8 mouse cellular contexts compared by ENCODE assay signal in the genomic region with DNA sequence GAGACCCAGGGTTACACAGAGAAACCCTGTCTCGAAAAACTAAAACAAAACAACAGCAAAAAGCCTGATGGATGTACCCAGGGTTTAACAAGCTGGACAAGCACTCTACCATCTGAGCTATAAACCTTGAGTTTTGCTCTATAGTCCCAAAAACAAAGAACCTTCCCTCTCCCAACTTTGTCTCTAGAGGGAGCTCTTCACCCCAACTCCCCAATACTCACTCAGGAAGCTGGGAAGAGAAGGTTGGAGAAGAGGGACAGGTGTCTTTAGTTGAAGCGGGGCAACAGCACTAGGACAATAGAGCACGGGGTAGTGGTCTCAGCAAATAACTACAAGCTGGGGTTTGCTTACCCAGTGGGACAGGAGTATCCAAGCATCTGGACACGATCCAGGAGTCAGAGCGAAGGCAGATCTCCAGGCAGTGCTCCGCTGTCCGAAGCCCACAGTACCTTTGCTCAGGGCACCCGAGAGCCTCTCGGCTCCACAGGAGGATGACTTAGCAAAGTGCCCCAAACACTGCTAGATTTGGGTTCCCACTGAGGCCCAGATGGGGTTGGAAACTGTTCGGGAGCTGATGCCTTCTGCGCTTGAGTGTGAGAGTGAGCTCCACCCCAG. TPM values are rescaled to one million over a fixed set of nuclear protein-coding genes. Genes with fewer than 3 reads are reported as not detected.
A peak's percentile ranks its signal among the peaks of the same experiment; 100 is the strongest.
DNase-seq lines count a peak whose midpoint lies in the region; ATAC-seq and TF ChIP-seq lines count a peak whose summit lies in the region.

No protein-coding gene starts in this region.

- H3K4me1 ChIP-seq in cerebellum, adult 2 months (ENCODE audit: control insufficient read depth, insufficient read depth, low read length): peaks cover 4% of the 10 kb centered on the region; the same call in 1 of the 2 replicates
- no peaks in the 10 kb centered on the region for H3K4me1 ChIP-seq in lung, embryonic 15.5 days
- peaks cover 3% of the 10 kb centered on the region; the same call in 1 of the 2 replicates for H3K4me1 ChIP-seq in hindbrain, embryonic 16.5 days (ENCODE audit: control insufficient read depth, insufficient read depth, low read depth, low read length)
- H3K4me1 ChIP-seq in stomach, embryonic 15.5 days: no peaks in the 10 kb centered on the region

- H3K4me3 ChIP-seq in cerebellum, adult 2 months (replicated peaks; ENCODE audit: insufficient read depth, low read depth, low read length): peak overlapping the region; percentile 36
- 0 out of 2 replicates have a peak overlapping the region, but pooled peaks have one; percentile 10 for H3K4me3 ChIP-seq in lung, embryonic 15.5 days
- no peak overlapping the region for H3K4me3 ChIP-seq in hindbrain, embryonic 16.5 days (ENCODE audit: low read length)
- H3K4me3 ChIP-seq in stomach, embryonic 15.5 days (replicated peaks): peak overlapping the region; percentile 11; the same call in 1 of the 2 replicates

- no peak for TF ChIP-seq POLR2A in cerebellum, adult 2 months (IDR thresholded peaks at IDR 0.05; ENCODE audit: borderline replicate concordance, insufficient read depth, low read length)

- no peak for ATAC-seq in lung, embryonic 15.5 days (ENCODE audit: borderline replicate concordance, extremely low read depth, low FRiP score, low TSS enrichment)
- no peak for ATAC-seq in hindbrain, embryonic 16.5 days
- ATAC-seq in stomach, embryonic 15.5 days (ENCODE audit: insufficient read depth, low FRiP score, low read depth): no peak

- no peak overlapping the region for H3K9ac ChIP-seq in lung, embryonic 15.5 days
- H3K9ac ChIP-seq in hindbrain, embryonic 16.5 days (ENCODE audit: low read depth, low read length): no peak overlapping the region
- H3K9ac ChIP-seq in stomach, embryonic 15.5 days: no peak overlapping the region

- no peaks in the 10 kb centered on the region for H3K9me3 ChIP-seq in lung, embryonic 15.5 days
- H3K9me3 ChIP-seq in hindbrain, embryonic 16.5 days (ENCODE audit: control insufficient read depth, low read length): no peaks in the 10 kb centered on the region
- H3K9me3 ChIP-seq in stomach, embryonic 15.5 days: no peaks in the 10 kb centered on the region

- no peaks in the 10 kb centered on the region for H3K27me3 ChIP-seq in cerebellum, adult 2 months (ENCODE audit: control insufficient read depth, insufficient read depth, low read length)
- no peaks in the 10 kb centered on the region for H3K27me3 ChIP-seq in lung, embryonic 15.5 days
- H3K27me3 ChIP-seq in hindbrain, embryonic 16.5 days (replicated peaks; ENCODE audit: control insufficient read depth, insufficient read depth, low read length): no peaks in the 10 kb centered on the region
- H3K27me3 ChIP-seq in stomach, embryonic 15.5 days (replicated peaks): no peaks in the 10 kb centered on the region

- H3K36me3 ChIP-seq in lung, embryonic 15.5 days: no peaks in the 10 kb centered on the region
- H3K36me3 ChIP-seq in hindbrain, embryonic 16.5 days (ENCODE audit: control insufficient read depth, insufficient read depth, low read length): no peaks in the 10 kb centered on the region
- H3K36me3 ChIP-seq in stomach, embryonic 15.5 days: no peaks in the 10 kb centered on the region

- peak; percentile 65; the same call in 1 of the 2 replicates for TF ChIP-seq CTCF in cerebellum, adult 2 months (IDR thresholded peaks at IDR 0.05; ENCODE audit: borderline replicate concordance, insufficient read depth, low read depth, low read length)

- WGBS in cerebellum, adult 2 months: 30% methylated on average over 11 of the region's 11 CpGs
- WGBS in lung, embryonic 15.5 days: 43% methylated on average over 11 of the region's 11 CpGs
- 35% methylated on average over 11 of the region's 11 CpGs for WGBS in hindbrain, embryonic 16.5 days
- WGBS in stomach, embryonic 15.5 days: 45% methylated on average over 11 of the region's 11 CpGs

- H3K4me2 ChIP-seq in lung, embryonic 15.5 days: peak overlapping the region; percentile 45
- H3K4me2 ChIP-seq in hindbrain, embryonic 16.5 days (ENCODE audit: low read length): peak overlapping the region; percentile 44
- peak overlapping the region; percentile 39 for H3K4me2 ChIP-seq in stomach, embryonic 15.5 days

- DNase-seq in cerebellum, adult 2 months: peak; percentile 57 to 58
- no peak for DNase-seq in cerebellum, postnatal 4 days (ENCODE audit: low spot score in 2 of 2)
- DNase-seq in lung, postnatal 36 days: no peak
- no peak for DNase-seq in spleen, postnatal 14 days (ENCODE audit: low spot score in 2 of 2)
- no peak for DNase-seq in left cerebral cortex, adult 8-10 months (ENCODE audit: low spot score in 2 of 2)

- H3K27ac ChIP-seq in cerebellum, adult 2 months (ENCODE audit: insufficient read depth, low read length): no peak overlapping the region
- no peak overlapping the region for H3K27ac ChIP-seq in lung, embryonic 15.5 days
- H3K27ac ChIP-seq in hindbrain, embryonic 16.5 days (ENCODE audit: low read depth, low read length): no peak overlapping the region
- no peak overlapping the region for H3K27ac ChIP-seq in stomach, embryonic 15.5 days

RNA-seq across cellular contexts. Expression of a gene that starts 37.3 kb away (rescaled TPM):
- polyA plus RNA-seq in cerebellum, adult 2 months (2012; rRNA removed): 25.0 and 25.9 TPM in 2 replicates
- 20.2 and 20.3 TPM in 2 replicates for polyA plus RNA-seq in lung, embryonic 15.5 days (2015; fragmentation: Nextera tagmentation; extraction: Ambion mirVana)
- polyA plus RNA-seq in hindbrain, embryonic 16.5 days (2015; fragmentation: Nextera tagmentation; extraction: Ambion mirVana): 7.0 and 7.1 TPM in 2 replicates
- polyA plus RNA-seq in stomach, embryonic 15.5 days (2015; fragmentation: Nextera tagmentation; extraction: Ambion mirVana): 11.0 and 11.3 TPM in 2 replicates
- total RNA-seq in left cerebral cortex, adult 8-10 months (2022): 10 to 100 TPM in 2 of 4 experiments, 1 to 10 TPM in 2; 9.1 to 12.3 (median 9.9) TPM

Comparison
In these comparisons a context has a peak if more than half of its experiments do, and no peak if none do; other contexts are left out.
1. DNase-seq: peak in cerebellum, adult 2 months (2 of 2); none in cerebellum, postnatal 4 days (0 of 2), lung, postnatal 36 days (single experiment), spleen, postnatal 14 days (0 of 2) and left cerebral cortex, adult 8-10 months (0 of 2).
2. Peak in every context shown above with its lines, with median percentiles within 50 percentile points of each other: H3K4me2 ChIP-seq.